Mouse (Mus musculus) liver, embryonic 18 days (tissue): ENCODE measurements around the gene Atp10a. TPM values are rescaled to one million over a fixed set of nuclear protein-coding genes. Genes with fewer than 3 reads are reported as not detected.

ENCODE experiments used
- polyA plus RNA-seq: library from polyadenylated mRNA; depleted of rRNA; stranded (reverse); fragments of >200 nt; gene quantifications from 2 replicates; pipeline ENCODE4 v1.2.3, GENCODE M21; 2012; rRNA removed

The Atp10a gene
- polyA plus RNA-seq = 0.79 and 0.81 TPM in 2 replicates

GRCm38 (mm10) chr7:58655866-58656265 is at the start of gene Atp10a:
Atp10a (plus strand) TSS chr7:58656166.

